Mouse (Mus musculus) stomach, postnatal 0 days (tissue): ENCODE results near the gene Oip5.

Experiments used
- CTCF ChIP-seq: IDR thresholded peaks from 2 replicates; pipeline ENCODE4 v1.5.1; 2016; ENCODE audit warnings: antibody characterized with exemption, low read depth, mild to moderate bottlenecking, moderate library complexity
- EP300 ChIP-seq: optimal IDR thresholded peaks from 2 replicates; pipeline ENCODE3; 2016; ENCODE audit warnings: antibody characterized with exemption

GRCm38 (mm10) chr2:119636781-119637180 lies 18.5 kb upstream of the Oip5 start:
- TF ChIP-seq EP300 = no peak
- TF ChIP-seq CTCF = peak; percentile 28
